Mouse (Mus musculus) stomach, postnatal 0 days (tissue): Measurements from ENCODE around the gene Fanca. TPM values are rescaled to one million over a fixed set of nuclear protein-coding genes. Genes with fewer than 3 reads are reported as not detected.
A peak's percentile ranks its signal among the peaks of the same experiment; 100 is the strongest.

Experiments used
- ATAC-seq: fragments of 200-750 bp; cut with Nextera tagmentation; 2 replicates; pipeline ENCODE4 v1.8.0; 2017; ENCODE audit not compliant: low FRiP score, low TSS enrichment
- DNase-seq: peaks from one replicate; pipeline ENCODE4 v3.0.0-alpha.2; 2016; ENCODE audit warnings: low spot score
- H3K27ac ChIP-seq: fragments of 300-500 bp; sonication (generic); replicated peaks from 2 replicates; pipeline ENCODE4 v1.5.1; 2014; ENCODE audit warnings: mild to moderate bottlenecking, control low read depth
- H3K27me3 ChIP-seq: fragments of 300-500 bp; sonication (generic); 2 replicates; pipeline ENCODE4 v1.6.1; 2014; ENCODE audit warnings: low read length; ENCODE audit not compliant: control insufficient read depth, insufficient read depth
- H3K36me3 ChIP-seq: fragments of 300-500 bp; sonication (generic); 2 replicates; pipeline ENCODE4 v1.6.1; 2014; ENCODE audit warnings: low read length, mixed read lengths; ENCODE audit not compliant: control insufficient read depth, insufficient read depth
- H3K4me1 ChIP-seq: fragments of 300-500 bp; sonication (generic); replicated peaks from 2 replicates; pipeline ENCODE4 v1.6.1; 2014; ENCODE audit warnings: antibody characterized with exemption; ENCODE audit not compliant: control insufficient read depth, insufficient read depth
- H3K4me2 ChIP-seq: fragments of 300-500 bp; sonication (generic); replicated peaks from 2 replicates; pipeline ENCODE4 v1.6.1; 2014; ENCODE audit warnings: low read depth, mild to moderate bottlenecking, control low read depth, moderate library complexity
- H3K4me3 ChIP-seq: fragments of 300-500 bp; sonication (generic); 2 replicates; pipeline ENCODE4 v1.5.1; 2014; ENCODE audit warnings: low read depth, low read length, control low read depth
- H3K9ac ChIP-seq: fragments of 300-500 bp; sonication (generic); 2 replicates; pipeline ENCODE4 v1.6.1; 2014; ENCODE audit warnings: mild to moderate bottlenecking, low read length, control low read depth, mixed read lengths
- H3K9me3 ChIP-seq: fragments of 300-500 bp; sonication (generic); 2 replicates; pipeline ENCODE4 v1.6.1; 2016; ENCODE audit warnings: low read length; ENCODE audit not compliant: control insufficient read depth
- CTCF ChIP-seq: IDR thresholded peaks from 2 replicates; pipeline ENCODE4 v1.5.1; 2016; ENCODE audit warnings: antibody characterized with exemption, low read depth, mild to moderate bottlenecking, moderate library complexity
- EP300 ChIP-seq: optimal IDR thresholded peaks from 2 replicates; pipeline ENCODE3; 2016; ENCODE audit warnings: antibody characterized with exemption
- WGBS: fragments of 180-500 bp; shearing (Covaris S2); extraction: QIAGEN DNeasy Blood & Tissue Kit; methylation state at CpG from one replicate; pipeline ENCODE4 v1.1.7; 2014; 5-methylcytosine and 5-hydroxymethylcytosine counted together
- polyA plus RNA-seq: library from polyadenylated mRNA; unstranded; fragments of >200 nt; fragmentation: Nextera tagmentation; extraction: Ambion mirVana; gene quantifications from 2 replicates; pipeline ENCODE4 v1.2.1, GENCODE M21; 2015

Gene Fanca
- polyA plus RNA-seq, 1 experiment from 2014 or later: 5.3 TPM

DNA sequence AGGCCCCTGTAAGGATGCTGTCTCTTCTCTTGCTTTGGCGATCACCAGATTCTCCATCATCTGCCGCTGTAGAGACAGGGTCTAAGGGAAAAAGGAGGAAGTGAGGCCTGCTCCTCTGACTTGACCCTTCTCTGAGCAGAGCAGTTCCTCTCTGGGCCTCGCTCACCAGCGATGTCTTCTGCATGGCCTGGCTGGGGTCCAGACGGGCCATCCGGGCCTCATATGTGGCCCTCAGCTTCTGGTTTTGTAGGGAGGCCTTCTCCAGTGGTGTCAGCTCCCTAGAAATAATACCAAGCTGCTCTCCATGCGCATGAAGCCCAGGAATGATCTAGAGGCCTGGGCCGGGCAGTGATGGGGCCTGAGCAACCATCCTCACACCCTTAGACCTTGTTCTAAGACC is 69.8 kb downstream of the Fanca start:
- no peak overlapping the region for H3K4me2 ChIP-seq
- H3K27me3 ChIP-seq: no peaks in the 10 kb centered on the region
- peaks cover 26% of the 10 kb centered on the region for H3K36me3 ChIP-seq
- H3K4me1 ChIP-seq: no peaks in the 10 kb centered on the region; the same call in none of the 2 replicates
- 91% methylated on average over 8 of the region's 8 CpGs for WGBS
- no peak for TF ChIP-seq EP300
- no peak for TF ChIP-seq CTCF
- H3K9ac ChIP-seq: no peak overlapping the region
- DNase-seq (no peak), ATAC-seq (no peak)
- no peak overlapping the region for H3K27ac ChIP-seq
- H3K9me3 ChIP-seq: no peaks in the 10 kb centered on the region
- no peak overlapping the region for H3K4me3 ChIP-seq

DNA sequence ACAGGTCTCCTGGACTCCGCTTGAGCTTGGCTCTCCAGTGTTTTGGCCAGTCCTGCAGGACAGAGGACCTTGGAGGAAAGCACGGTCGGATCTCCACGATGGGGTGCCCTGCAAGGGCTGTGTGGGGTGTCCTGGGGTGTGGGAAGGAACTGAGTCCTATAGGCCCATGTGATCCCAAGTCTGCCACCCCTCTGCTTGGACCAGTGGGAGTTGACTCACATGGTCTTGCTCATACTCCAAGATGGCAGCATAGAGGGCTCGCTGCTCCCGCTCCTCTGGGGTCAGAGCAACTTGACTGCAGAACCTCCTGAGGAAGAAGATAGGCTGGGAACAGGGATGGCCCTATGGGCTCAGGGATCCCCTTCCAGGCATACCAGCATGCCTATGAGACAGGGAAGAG is 70.6 kb downstream of the Fanca start:
- Histone ChIP-seq H3K27ac (no peak overlapping the region), H3K9ac (no peak overlapping the region), H3K4me2 (no peak overlapping the region), H3K4me1 (no peaks in the 10 kb centered on the region), H3K27me3 (no peaks in the 10 kb centered on the region), H3K36me3 (peaks cover 29% of the 10 kb centered on the region), H3K9me3 (no peaks in the 10 kb centered on the region), H3K4me3 (no peak overlapping the region)
- TF ChIP-seq CTCF (no peak), EP300 (no peak)
- no peak for DNase-seq
- ATAC-seq: no peak
- WGBS: 98% methylated on average over 6 of the region's 6 CpGs

DNA sequence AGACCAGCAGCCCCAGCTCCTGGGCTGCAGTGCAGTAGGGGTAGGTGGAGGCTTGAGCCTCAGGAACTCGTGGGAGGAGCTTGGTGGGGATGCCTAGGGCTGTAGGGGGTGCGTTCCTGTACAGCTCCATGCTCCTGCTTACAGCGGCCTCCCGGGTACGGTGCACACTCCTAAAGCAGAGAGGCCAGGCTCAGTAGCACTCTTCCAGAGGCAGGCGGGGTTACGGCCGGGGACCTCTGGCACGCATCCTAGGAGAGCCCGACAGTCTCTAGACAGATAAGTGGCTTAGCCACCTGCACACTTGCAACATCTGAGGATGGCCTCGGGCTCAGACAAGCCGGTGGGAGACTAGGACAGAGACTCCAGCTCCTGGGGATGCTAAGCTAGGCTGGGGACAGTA is 72.8 kb downstream of the Fanca start:
- no peak for TF ChIP-seq CTCF
- TF ChIP-seq EP300: no peak
- no peak overlapping the region for H3K27ac ChIP-seq
- H3K27me3 ChIP-seq: no peaks in the 10 kb centered on the region
- H3K9ac ChIP-seq: no peak overlapping the region
- ATAC-seq: 0 out of 2 replicates have a peak, but pooled peaks have one; percentile 17
- peaks cover 27% of the 10 kb centered on the region for H3K36me3 ChIP-seq
- 89% methylated on average over 12 of the region's 12 CpGs for WGBS
- H3K4me1 ChIP-seq: no peaks in the 10 kb centered on the region
- DNase-seq: no peak
- H3K4me3 ChIP-seq: no peak overlapping the region
- H3K9me3 ChIP-seq: no peaks in the 10 kb centered on the region
- no peak overlapping the region for H3K4me2 ChIP-seq

DNA sequence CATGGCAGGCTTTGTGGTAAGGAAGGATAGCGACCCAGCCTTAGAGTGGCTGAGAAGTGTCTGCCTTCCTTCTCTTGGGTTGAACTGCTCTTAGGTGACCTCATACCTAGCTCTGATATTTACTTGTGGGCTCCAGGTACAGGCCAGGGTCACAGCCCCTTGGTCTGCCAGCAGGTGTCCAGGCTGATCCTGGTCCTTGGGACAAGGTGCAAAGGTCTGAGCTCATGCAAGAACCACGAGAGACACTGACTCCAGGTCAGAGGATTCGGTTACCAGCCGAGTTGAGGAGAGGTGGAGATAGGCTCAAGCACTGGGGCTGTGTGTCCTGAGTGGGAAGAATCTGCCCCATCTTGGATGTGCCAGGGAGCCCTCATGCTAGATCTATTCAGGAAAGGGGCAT is 74.0 kb downstream of the Fanca start:
- no peaks in the 10 kb centered on the region for H3K9me3 ChIP-seq
- no peak overlapping the region for H3K4me2 ChIP-seq
- DNase-seq (no peak), ATAC-seq (no peak)
- H3K36me3 ChIP-seq: peaks cover 22% of the 10 kb centered on the region
- H3K4me3 ChIP-seq: no peak overlapping the region
- 85% methylated on average over 4 of the region's 4 CpGs for WGBS
- no peak overlapping the region for H3K27ac ChIP-seq
- H3K9ac ChIP-seq: no peak overlapping the region
- TF ChIP-seq EP300 (no peak), CTCF (no peak)
- H3K27me3 ChIP-seq: no peaks in the 10 kb centered on the region
- no peaks in the 10 kb centered on the region for H3K4me1 ChIP-seq

GRCm38 (mm10) chr8:123243053-123243452 is 75.3 kb downstream of the Fanca start:
- Histone ChIP-seq H3K36me3 (peaks cover 22% of the 10 kb centered on the region), H3K4me2 (no peak overlapping the region), H3K4me3 (no peak overlapping the region), H3K4me1 (no peaks in the 10 kb centered on the region), H3K9ac (no peak overlapping the region), H3K27me3 (no peaks in the 10 kb centered on the region), H3K27ac (no peak overlapping the region), H3K9me3 (no peaks in the 10 kb centered on the region)
- DNase-seq (no peak), ATAC-seq (no peak)
- WGBS: 68% methylated on average over 11 of the region's 11 CpGs
- no peak for TF ChIP-seq EP300
- peak; percentile 45 for TF ChIP-seq CTCF

- Histone ChIP-seq H3K4me1 (no peaks in the 10 kb centered on the region), H3K9me3 (no peaks in the 10 kb centered on the region), H3K4me3 (no peak overlapping the region), H3K36me3 (peaks cover 19% of the 10 kb centered on the region), H3K9ac (no peak overlapping the region), H3K27ac (no peak overlapping the region), H3K27me3 (no peaks in the 10 kb centered on the region), H3K4me2 (no peak overlapping the region)
- DNase-seq (no peak), ATAC-seq (no peak)
- 74% methylated on average over 7 of the region's 7 CpGs for whole genome bisulfite sequencing
- TF ChIP-seq CTCF: no peak
- TF ChIP-seq EP300: no peak
These were observed 76.1 kb downstream of the Fanca start for GRCm38 (mm10) chr8:123242107-123242923.
